Mouse (Mus musculus) neural tube, embryonic 13.5 days (tissue): ENCODE measurements around the gene Mmp28. TPM values are rescaled to one million over a fixed set of nuclear protein-coding genes. Genes with fewer than 3 reads are reported as not detected.

Experiments
- ATAC-seq: fragments of 200-750 bp; cut with Nextera tagmentation; 2 replicates; pipeline ENCODE4 v1.8.0; 2017; ENCODE audit warnings: low read depth, mild to moderate bottlenecking, moderate TSS enrichment, moderate library complexity
- H3K27ac ChIP-seq: fragments of 300-500 bp; sonication (generic); replicated peaks from 2 replicates; pipeline ENCODE4 v1.5.1; 2015; ENCODE audit warnings: moderate library complexity, mild to moderate bottlenecking, inconsistent platforms
- H3K27me3 ChIP-seq: fragments of 300-500 bp; sonication (generic); 2 replicates; pipeline ENCODE4 v1.6.1; 2015; ENCODE audit warnings: mild to moderate bottlenecking, inconsistent platforms
- H3K36me3 ChIP-seq: fragments of 300-500 bp; sonication (generic); 2 replicates; pipeline ENCODE4 v1.6.1; 2015; ENCODE audit warnings: mild to moderate bottlenecking, inconsistent platforms
- H3K4me1 ChIP-seq: fragments of 300-500 bp; sonication (generic); replicated peaks from 2 replicates; pipeline ENCODE4 v1.6.1; 2015; ENCODE audit warnings: inconsistent platforms
- H3K4me2 ChIP-seq: fragments of 300-500 bp; sonication (generic); 2 replicates; pipeline ENCODE4 v1.6.1; 2015; ENCODE audit warnings: inconsistent platforms, mild to moderate bottlenecking, moderate library complexity
- H3K4me3 ChIP-seq: fragments of 300-500 bp; sonication (generic); 2 replicates; pipeline ENCODE4 v1.5.1; 2015; ENCODE audit warnings: mild to moderate bottlenecking, inconsistent platforms
- H3K9ac ChIP-seq: fragments of 300-500 bp; sonication (generic); 2 replicates; pipeline ENCODE4 v1.6.1; 2015; ENCODE audit warnings: moderate library complexity, mild to moderate bottlenecking, inconsistent platforms
- H3K9me3 ChIP-seq: fragments of 300-500 bp; sonication (generic); 2 replicates; pipeline ENCODE4 v1.6.1; 2016; ENCODE audit warnings: inconsistent platforms
- WGBS: fragments of 180-500 bp; shearing (Covaris S2); methylation state at CpG from one replicate; pipeline ENCODE4 v1.1.7; 2015; 5-methylcytosine and 5-hydroxymethylcytosine counted together
- polyA plus RNA-seq: library from polyadenylated mRNA; unstranded; fragments of >200 nt; fragmentation: Nextera tagmentation; extraction: Ambion mirVana; gene quantifications from 2 replicates; pipeline ENCODE4 v1.2.1, GENCODE M21; 2015

The Mmp28 gene
- polyA plus RNA-seq, 1 experiment from 2014 or later, result 3.5 TPM

DNA sequence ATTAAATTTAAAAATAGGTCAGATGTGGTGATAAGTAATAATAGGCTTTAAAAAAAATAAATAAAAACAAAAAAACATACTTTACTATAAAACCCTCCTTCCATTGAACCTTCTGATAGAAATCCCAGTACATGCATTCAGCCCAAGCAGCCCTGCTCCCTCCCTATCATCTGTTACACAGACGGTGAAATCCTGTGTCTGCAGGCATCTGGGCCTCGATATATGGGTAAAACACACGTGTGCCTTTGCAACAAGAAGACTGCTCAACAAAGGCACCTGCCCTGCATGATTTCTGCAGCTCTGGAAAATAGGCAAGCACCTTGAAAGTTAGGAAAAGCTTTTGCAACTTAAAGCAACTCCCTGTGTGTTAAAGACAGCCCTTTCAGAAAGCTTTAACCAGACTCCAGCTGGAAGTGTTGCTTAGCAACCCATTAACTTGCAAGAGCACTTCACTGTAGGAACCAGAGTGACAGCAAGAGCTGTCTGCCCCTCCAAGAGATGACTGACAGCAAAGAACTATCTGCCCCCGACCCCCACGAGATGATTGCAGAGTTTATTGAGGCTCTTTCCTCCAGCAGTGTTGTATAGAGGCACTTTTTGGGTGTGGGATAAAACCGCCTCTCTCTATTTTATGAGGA lies 68.0 kb downstream of the Mmp28 start:
- Histone ChIP-seq H3K4me1 (peaks cover 11% of the 10 kb centered on the region), H3K4me3 (no peak overlapping the region), H3K27me3 (no peaks in the 10 kb centered on the region), H3K36me3 (peaks cover 76% of the 10 kb centered on the region), H3K4me2 (no peak overlapping the region), H3K9me3 (no peaks in the 10 kb centered on the region), H3K27ac (no peak overlapping the region), H3K9ac (no peak overlapping the region)
- no peak for ATAC-seq
- WGBS, result 24% methylated on average over 6 of the region's 6 CpGs

DNA sequence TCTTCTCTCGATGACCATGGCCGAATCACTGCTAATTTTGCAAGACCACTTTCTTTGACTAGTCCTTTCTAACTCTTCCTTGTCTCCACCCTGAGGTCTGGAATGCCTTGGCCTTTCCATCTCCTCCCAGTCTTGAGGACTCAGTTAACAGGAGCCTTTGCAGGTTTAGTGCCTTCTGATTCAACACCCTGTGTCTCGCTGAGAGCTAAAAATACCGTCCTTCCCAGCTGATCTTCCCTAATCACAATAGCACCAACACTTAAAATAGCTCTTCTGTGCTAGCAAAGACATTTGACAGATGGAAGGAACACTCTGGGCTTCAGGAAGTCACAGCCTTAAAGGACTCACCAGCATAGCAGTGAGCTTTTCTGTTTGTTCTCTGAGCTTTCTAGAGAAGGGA lies 69.8 kb downstream of the Mmp28 start:
- Histone ChIP-seq H3K4me2 (no peak overlapping the region), H3K9me3 (no peaks in the 10 kb centered on the region), H3K9ac (no peak overlapping the region), H3K27me3 (no peaks in the 10 kb centered on the region), H3K4me3 (no peak overlapping the region), H3K27ac (no peak overlapping the region), H3K36me3 (peaks cover 71% of the 10 kb centered on the region), H3K4me1 (peaks cover 11% of the 10 kb centered on the region)
- no peak for ATAC-seq
- WGBS, result 93% methylated on average over 4 of the region's 4 CpGs

Other genes starting within 250 kb of the Mmp28 start
- gene Slfn14, start 176.3 kb downstream of the Mmp28 start, polyA plus RNA-seq, result 0.08 TPM in 1 of 2 replicates, not detected in the other
- gene Ap2b1, start 164.0 kb downstream of the Mmp28 start, polyA plus RNA-seq, result 115 and 118 TPM in 2 replicates
- gene Pex12, start 160.5 kb downstream of the Mmp28 start, polyA plus RNA-seq, result 19.8 and 21.3 TPM in 2 replicates
- 24.2 and 25.3 TPM in 2 replicates for gene Rasl10b, start 53.9 kb downstream of the Mmp28 start, polyA plus RNA-seq
- 0.07 and 0.29 TPM in 2 replicates for gene Gas2l2, start 33.6 kb downstream of the Mmp28 start, polyA plus RNA-seq
- 0.36 TPM in 1 of 2 replicates, not detected in the other for gene 1700020L24Rik, start 25.4 kb downstream of the Mmp28 start, polyA plus RNA-seq
- 10.8 and 11.8 TPM in 2 replicates for gene Taf15, start 10.0 kb upstream of the Mmp28 start, polyA plus RNA-seq
- not detected in 2 replicates for gene Heatr9, start 59.1 kb upstream of the Mmp28 start, polyA plus RNA-seq
- not detected in 2 replicates for gene Ccl5, start 67.4 kb upstream of the Mmp28 start, polyA plus RNA-seq
- gene Ccl9, start 115.6 kb upstream of the Mmp28 start, polyA plus RNA-seq, result 2.4 and 3.1 TPM in 2 replicates
- gene Ccl6, start 130.0 kb upstream of the Mmp28 start, polyA plus RNA-seq, result 2.7 and 3.5 TPM in 2 replicates
- not detected in 2 replicates for gene Rpl9-ps1, start 182.6 kb upstream of the Mmp28 start, polyA plus RNA-seq
- 2.0 and 3.0 TPM in 2 replicates for gene Ccl3, start 186.3 kb upstream of the Mmp28 start, polyA plus RNA-seq
- 0.65 and 1.9 TPM in 2 replicates for gene Ccl4, start 199.5 kb upstream of the Mmp28 start, polyA plus RNA-seq
- not detected in 2 replicates for gene Wfdc17, start 240.9 kb upstream of the Mmp28 start, polyA plus RNA-seq
- gene Wfdc18, start 245.9 kb upstream of the Mmp28 start, polyA plus RNA-seq, result not detected in 2 replicates